Mouse (Mus musculus): ENCODE measurements around the gene Ska2.

Ska2 gene

DNA sequence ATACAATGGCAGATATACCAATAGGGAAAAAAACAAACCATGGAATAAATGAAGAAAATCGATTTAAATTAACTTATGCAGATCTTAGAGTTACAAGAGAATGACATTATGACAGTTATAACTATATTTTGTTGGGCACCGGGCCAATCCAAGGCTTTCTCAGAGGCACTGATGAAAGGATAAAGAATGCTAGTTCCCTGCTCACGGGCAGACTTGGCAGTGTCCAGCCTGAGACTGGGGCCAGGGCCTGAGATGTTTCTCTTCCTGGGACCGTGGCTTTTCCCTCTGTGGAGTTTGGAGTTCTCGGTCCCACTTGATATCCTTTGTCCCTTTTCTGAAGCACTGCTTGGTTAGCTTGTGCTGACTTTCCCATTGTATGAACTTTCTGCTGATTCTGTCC lies 64.6 kb downstream of the Ska2 start:
- no peak for DNase-seq (ENCODE audit: low spot score in 2 of 2)

Data from right cerebral cortex, postnatal 36 days (tissue).